Mouse (Mus musculus) neural tube, embryonic 12.5 days (tissue): ENCODE results near the gene Adprhl2. TPM values are rescaled to one million over a fixed set of nuclear protein-coding genes. Genes with fewer than 3 reads are reported as not detected.
A peak's percentile ranks its signal among the peaks of the same experiment; 100 is the strongest.

Experiments used
- ATAC-seq: fragments of 200-750 bp; cut with Nextera tagmentation; 2 replicates; pipeline ENCODE4 v1.8.0; 2017; ENCODE audit warnings: low read depth, mild to moderate bottlenecking, moderate TSS enrichment, moderate library complexity; ENCODE audit not compliant: low FRiP score
- H3K27ac ChIP-seq: fragments of 300-500 bp; sonication (generic); 2 replicates; pipeline ENCODE4 v1.5.1; 2016
- H3K27me3 ChIP-seq: fragments of 300-500 bp; sonication (generic); replicated peaks from 2 replicates; pipeline ENCODE4 v1.6.1; 2016; ENCODE audit warnings: mild to moderate bottlenecking
- H3K36me3 ChIP-seq: fragments of 300-500 bp; sonication (generic); 2 replicates; pipeline ENCODE4 v1.6.1; 2016; ENCODE audit warnings: mild to moderate bottlenecking
- H3K4me1 ChIP-seq: fragments of 300-500 bp; sonication (generic); 2 replicates; pipeline ENCODE4 v1.6.1; 2016
- H3K4me2 ChIP-seq: fragments of 300-500 bp; sonication (generic); replicated peaks from 2 replicates; pipeline ENCODE4 v1.6.1; 2016; ENCODE audit warnings: mild to moderate bottlenecking
- H3K4me3 ChIP-seq: fragments of 300-500 bp; sonication (generic); 2 replicates; pipeline ENCODE4 v1.5.1; 2016
- H3K9ac ChIP-seq: fragments of 300-500 bp; sonication (generic); 2 replicates; pipeline ENCODE4 v1.6.1; 2016; ENCODE audit warnings: mild to moderate bottlenecking
- H3K9me3 ChIP-seq: fragments of 300-500 bp; sonication (generic); 2 replicates; pipeline ENCODE4 v1.6.1; 2016; ENCODE audit warnings: mild to moderate bottlenecking
- WGBS: fragments of 180-500 bp; shearing (Covaris S2); methylation state at CpG from one replicate; pipeline ENCODE4 v1.1.7; 2016; 5-methylcytosine and 5-hydroxymethylcytosine counted together
- polyA plus RNA-seq: library from polyadenylated mRNA; unstranded; fragments of >200 nt; fragmentation: Nextera tagmentation; extraction: Ambion mirVana; gene quantifications from 2 replicates; pipeline ENCODE4 v1.2.1, GENCODE M21; 2016

Adprhl2 gene
- polyA plus RNA-seq, 1 experiment from 2014 or later, result 70.3 TPM

- no peak for ATAC-seq
- Histone ChIP-seq H3K36me3 (no peaks in the 10 kb centered on the region), H3K4me2 (no peak overlapping the region), H3K4me3 (no peak overlapping the region), H3K9me3 (peaks cover 6% of the 10 kb centered on the region; the same call in 1 of the 2 replicates), H3K9ac (no peak overlapping the region), H3K4me1 (peaks cover 12% of the 10 kb centered on the region), H3K27ac (no peak overlapping the region), H3K27me3 (peaks cover 41% of the 10 kb centered on the region)
- WGBS, result 92% methylated on average over 8 of the region's 8 CpGs
These were observed 37.9 kb downstream of the Adprhl2 start for GRCm38 (mm10) chr4:126283582-126283981.

GRCm38 (mm10) chr4:126281706-126282105 is 39.8 kb downstream of the Adprhl2 start:
- Histone ChIP-seq H3K9ac (no peak overlapping the region), H3K4me1 (peaks cover 17% of the 10 kb centered on the region), H3K36me3 (no peaks in the 10 kb centered on the region), H3K27ac (no peak overlapping the region), H3K4me2 (no peak overlapping the region), H3K9me3 (peaks cover 6% of the 10 kb centered on the region; the same call in 1 of the 2 replicates), H3K27me3 (peaks cover 22% of the 10 kb centered on the region), H3K4me3 (no peak overlapping the region)
- no peak for ATAC-seq
- WGBS, result 72% methylated on average over 9 of the region's 9 CpGs

- H3K4me1 ChIP-seq, result peaks cover 11% of the 10 kb centered on the region
- H3K36me3 ChIP-seq, result peaks cover 16% of the 10 kb centered on the region
- no peaks in the 10 kb centered on the region for H3K9me3 ChIP-seq
- H3K4me3 ChIP-seq, result no peak overlapping the region
- no peak overlapping the region for H3K27ac ChIP-seq
- H3K4me2 ChIP-seq, result no peak overlapping the region; the same call in 1 of the 2 replicates
- no peak overlapping the region for H3K9ac ChIP-seq
- whole genome bisulfite sequencing, result 51% methylated on average over 9 of the region's 9 CpGs
- H3K27me3 ChIP-seq, result peaks cover 2% of the 10 kb centered on the region; the same call in 1 of the 2 replicates
- no peak for ATAC-seq
These were observed 42.5 kb downstream of the Adprhl2 start for GRCm38 (mm10) chr4:126278961-126279360.

GRCm38 (mm10) chr4:126278565-126278915 is 43.0 kb downstream of the Adprhl2 start:
- peak overlapping the region; percentile 41 for H3K4me2 ChIP-seq
- WGBS, result 27% methylated on average over 9 of the region's 9 CpGs
- ATAC-seq, result no peak
- peaks cover 20% of the 10 kb centered on the region for H3K36me3 ChIP-seq
- H3K27me3 ChIP-seq, result no peaks in the 10 kb centered on the region
- H3K4me1 ChIP-seq, result peaks cover 11% of the 10 kb centered on the region
- H3K4me3 ChIP-seq, result no peak overlapping the region
- no peak overlapping the region for H3K27ac ChIP-seq
- no peak overlapping the region for H3K9ac ChIP-seq
- no peaks in the 10 kb centered on the region for H3K9me3 ChIP-seq

GRCm38 (mm10) chr4:126277906-126278564 is 43.5 kb downstream of the Adprhl2 start:
- Histone ChIP-seq H3K27me3 (no peaks in the 10 kb centered on the region), H3K4me2 (peak overlapping the region; percentile 41), H3K27ac (no peak overlapping the region), H3K9me3 (no peaks in the 10 kb centered on the region), H3K36me3 (peaks cover 25% of the 10 kb centered on the region), H3K4me3 (no peak overlapping the region), H3K9ac (no peak overlapping the region), H3K4me1 (peaks cover 11% of the 10 kb centered on the region)
- 5% methylated on average over 13 of the region's 13 CpGs for WGBS
- no peak for ATAC-seq

GRCm38 (mm10) chr4:126275681-126276131 is 45.8 kb downstream of the Adprhl2 start:
- Histone ChIP-seq H3K27ac (no peak overlapping the region), H3K4me2 (no peak overlapping the region), H3K9ac (no peak overlapping the region), H3K4me3 (no peak overlapping the region), H3K9me3 (no peaks in the 10 kb centered on the region), H3K36me3 (peaks cover 33% of the 10 kb centered on the region), H3K4me1 (peaks cover 11% of the 10 kb centered on the region), H3K27me3 (no peaks in the 10 kb centered on the region)
- no peak for ATAC-seq
- 86% methylated on average over 13 of the region's 13 CpGs for WGBS

- Histone ChIP-seq H3K4me2 (no peak overlapping the region), H3K9ac (no peak overlapping the region), H3K36me3 (peaks cover 33% of the 10 kb centered on the region), H3K27ac (no peak overlapping the region), H3K27me3 (no peaks in the 10 kb centered on the region), H3K9me3 (no peaks in the 10 kb centered on the region), H3K4me1 (peaks cover 11% of the 10 kb centered on the region), H3K4me3 (no peak overlapping the region)
- ATAC-seq, result no peak
- 92% methylated on average over 4 of the region's 4 CpGs for WGBS
These were observed 46.4 kb downstream of the Adprhl2 start for GRCm38 (mm10) chr4:126275081-126275480.

GRCm38 (mm10) chr4:126273753-126274152 is 47.8 kb downstream of the Adprhl2 start:
- H3K27ac ChIP-seq, result no peak overlapping the region
- H3K4me2 ChIP-seq, result no peak overlapping the region
- WGBS, result 79% methylated on average over 13 of the region's 13 CpGs
- no peaks in the 10 kb centered on the region for H3K27me3 ChIP-seq
- no peaks in the 10 kb centered on the region for H3K9me3 ChIP-seq
- peaks cover 33% of the 10 kb centered on the region for H3K36me3 ChIP-seq
- no peak overlapping the region for H3K9ac ChIP-seq
- no peak for ATAC-seq
- H3K4me1 ChIP-seq, result peaks cover 9% of the 10 kb centered on the region; the same call in 1 of the 2 replicates
- H3K4me3 ChIP-seq, result no peak overlapping the region

- ATAC-seq, result no peak
- H3K9ac ChIP-seq, result no peak overlapping the region
- no peak overlapping the region for H3K4me3 ChIP-seq
- H3K9me3 ChIP-seq, result no peaks in the 10 kb centered on the region
- no peak overlapping the region for H3K4me2 ChIP-seq
- no peaks in the 10 kb centered on the region for H3K4me1 ChIP-seq
- 85% methylated on average over 3 of the region's 3 CpGs for WGBS
- no peaks in the 10 kb centered on the region for H3K27me3 ChIP-seq
- peaks cover 21% of the 10 kb centered on the region for H3K36me3 ChIP-seq
- H3K27ac ChIP-seq, result no peak overlapping the region
These were observed 52.2 kb downstream of the Adprhl2 start for GRCm38 (mm10) chr4:126269292-126269691.

Other genes starting within 250 kb of the Adprhl2 start
- gene Lsm10, start 225.1 kb downstream of the Adprhl2 start, polyA plus RNA-seq, result 38.8 and 38.9 TPM in 2 replicates
- gene Stk40, start 217.7 kb downstream of the Adprhl2 start, polyA plus RNA-seq, result 46.2 and 49.4 TPM in 2 replicates
- 28.7 and 33.5 TPM in 2 replicates for gene Eva1b, start 174.0 kb downstream of the Adprhl2 start, polyA plus RNA-seq
- 2.0 and 2.1 TPM in 2 replicates for gene Sh3d21, start 158.2 kb downstream of the Adprhl2 start, polyA plus RNA-seq
- gene Thrap3, start 118.9 kb downstream of the Adprhl2 start, polyA plus RNA-seq, result 236 and 241 TPM in 2 replicates
- 140 and 149 TPM in 2 replicates for gene Map7d1, start 65.4 kb downstream of the Adprhl2 start, polyA plus RNA-seq
- gene Trappc3, start 59.4 kb downstream of the Adprhl2 start, polyA plus RNA-seq, result 119 and 127 TPM in 2 replicates
- gene Col8a2, start 34.9 kb downstream of the Adprhl2 start, polyA plus RNA-seq, result 12.1 and 13.8 TPM in 2 replicates
- 3.3 and 4.0 TPM in 2 replicates for gene Tekt2, start 4.0 kb upstream of the Adprhl2 start, polyA plus RNA-seq
- 17.2 and 18.6 TPM in 2 replicates for gene Ago3, start 107.9 kb upstream of the Adprhl2 start, polyA plus RNA-seq
- 18.4 and 19.7 TPM in 2 replicates for gene Ago1, start 146.9 kb upstream of the Adprhl2 start, polyA plus RNA-seq
- gene Ago4, start 211.8 kb upstream of the Adprhl2 start, polyA plus RNA-seq, result 7.1 and 8.4 TPM in 2 replicates
- gene Clspn, start 235.2 kb upstream of the Adprhl2 start, polyA plus RNA-seq, result 22.2 and 23.9 TPM in 2 replicates